Mouse (Mus musculus) kidney, postnatal 14 days (tissue): ENCODE data around the gene Olfr1466.

ENCODE experiments used
- DNase-seq: peaks from one replicate; pipeline ENCODE4 v3.0.0; 2022; ENCODE audit warnings: mixed read lengths

Olfr1466 gene

GRCm38 (mm10) chr19:13338562-13338961 is at the start of gene Olfr1466:
Gene Olfr1466 (plus strand): TSS chr19:13338862.
- no peak for DNase-seq

GRCm38 (mm10) chr19:13315441-13315840 is 23.2 kb upstream of the Olfr1466 start, which contains the start of gene Olfr1465:
Gene Olfr1465 (minus strand): TSS chr19:13315541.
- no peak for DNase-seq

- no peak for DNase-seq
Observed at GRCm38 (mm10) chr19:13361936-13362335, 23.3 kb downstream of the Olfr1466 start, which contains the start of gene Olfr1467. Gene Olfr1467 (plus strand): TSS chr19:13362236.
